Mouse (Mus musculus) B cell, adult 67 days (primary cell): ENCODE measurements around the gene Ccdc71l. TPM values are rescaled to one million over a fixed set of nuclear protein-coding genes. Genes with fewer than 3 reads are reported as not detected.

Source experiments
- total RNA-seq, 2 experiments: library from RNA; stranded (reverse); gene quantifications; 4 replicates each; pipeline ENCODE4 v1.2.4; 2023

Ccdc71l gene
- total RNA-seq, result 10 to 100 TPM; 18.6 to 21.1 TPM

GRCm38 (mm10) chr12:32378528-32379295 is at the start of gene Ccdc71l:
Ccdc71l (plus strand) TSS chr12:32378704.

Other genes with a start within 250 kb of the Ccdc71l start
- gene Pik3cg, start 170.0 kb upstream of the Ccdc71l start, total RNA-seq, result 10 to 100 TPM; 56.5 to 62.3 TPM